Mouse (Mus musculus): Measurements from ENCODE around the gene Abi1. TPM values are rescaled to one million over a fixed set of nuclear protein-coding genes. Genes with fewer than 3 reads are reported as not detected.

The Abi1 gene
- 100 to 1,000 TPM; 221 to 234 TPM for total RNA-seq (2021)
- long read RNA-seq, experiment 1, transcript Abi1-205 (11 exons, 3,067 nt) = minor isoform, 16 of 106 reads
- long read RNA-seq, experiment 1, transcript Abi1-207 (2 exons, 875 nt) = minor isoform, 5 of 106 reads
- long read RNA-seq, experiment 1, transcript Abi1-201 (10 exons, 3,027 nt) = minor isoform, 29 of 106 reads
- long read RNA-seq, experiment 1, transcript Abi1-203 (10 exons, 2,411 nt) = major isoform, 31 of 106 reads
- long read RNA-seq, experiment 1, partial matches to known transcripts = 6 of 106 reads
- long read RNA-seq, experiment 1, other reads (novel, unspliced or antisense) = 13 of 106 reads
- long read RNA-seq, experiment 2, transcript Abi1-201 (10 exons, 3,027 nt) = major isoform, 51 of 172 reads
- long read RNA-seq, experiment 2, transcript Abi1-203 (10 exons, 2,411 nt) = minor isoform, 49 of 172 reads
- long read RNA-seq, experiment 2, transcript Abi1-205 (11 exons, 3,067 nt) = minor isoform, 16 of 172 reads
- long read RNA-seq, experiment 2, transcript Abi1-202 (11 exons, 3,023 nt) = minor isoform, 15 of 172 reads
- long read RNA-seq, experiment 2, partial matches to known transcripts = 12 of 172 reads
- long read RNA-seq, experiment 2, other reads (novel, unspliced or antisense) = 23 of 172 reads

DNA sequence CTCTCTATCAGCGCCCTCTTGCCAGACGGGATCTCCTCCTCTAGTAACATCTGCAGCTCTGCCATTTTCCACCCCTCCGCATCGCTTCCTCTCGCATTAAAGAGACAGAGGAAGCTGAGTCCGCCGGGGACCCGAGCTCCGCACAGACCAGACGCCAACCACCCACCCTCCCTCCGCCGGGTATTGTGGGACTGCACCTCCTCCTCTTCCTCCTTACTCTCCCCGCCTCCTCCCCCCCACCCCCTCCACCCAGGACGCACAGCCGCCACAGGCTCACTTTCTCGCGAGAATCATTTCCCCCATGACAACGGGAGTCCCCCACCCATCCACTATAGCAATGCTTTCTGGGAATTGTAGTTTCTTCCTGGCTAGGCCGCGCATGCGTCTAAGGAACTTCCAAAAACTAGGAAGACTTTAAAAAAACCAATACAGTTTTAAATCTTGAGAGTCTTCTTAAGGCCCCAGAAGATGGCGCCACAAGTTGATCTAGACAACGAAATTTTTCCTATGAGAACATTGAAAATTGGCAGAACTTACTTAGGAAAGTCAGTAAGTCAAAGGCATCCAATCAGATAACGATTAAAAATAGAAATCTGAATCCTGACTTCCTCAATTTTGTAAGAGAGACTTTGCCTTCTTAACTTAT lies at the start of gene Abi1:
Gene Abi1, minus strand, starts transcription at position 241 of the 646 bp plus-strand sequence.
- Histone ChIP-seq H3K4me3 (peak within 1 kb of the TSS; percentile 100), H3K27ac (peak within 1 kb of the TSS; percentile 98)
- peak; percentile 92 to 96 for DNase-seq (ENCODE audit: low spot score in 2 of 2)
- TF ChIP-seq CTCF (conservative IDR thresholded peaks at IDR 0.05) = peak; percentile 75

DNA sequence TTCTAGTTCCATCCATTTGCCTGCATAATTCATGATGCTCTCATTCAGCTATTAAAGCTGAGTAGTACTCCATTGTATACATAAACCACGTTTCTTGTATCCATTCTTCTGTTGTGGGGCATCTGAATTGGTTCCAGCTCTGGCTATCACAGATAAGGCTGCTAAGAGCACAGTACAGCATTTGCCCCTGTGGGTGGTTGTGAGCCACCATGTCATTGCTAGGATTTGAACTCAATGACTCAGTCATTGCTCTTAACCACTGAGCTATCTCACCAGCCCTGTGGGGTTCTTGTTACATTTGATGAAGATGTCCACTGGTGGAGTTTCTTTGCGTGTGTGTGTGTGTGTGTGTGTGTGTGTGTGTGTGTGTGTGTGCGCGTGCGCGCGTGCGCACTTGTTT lies 44.5 kb upstream of the Abi1 start:
- TF ChIP-seq CTCF (conservative IDR thresholded peaks at IDR 0.05) = no peak
- Histone ChIP-seq H3K4me3 (no peak overlapping the region), H3K27ac (no peak overlapping the region)
- no peak for DNase-seq (ENCODE audit: low spot score in 2 of 2)

DNA sequence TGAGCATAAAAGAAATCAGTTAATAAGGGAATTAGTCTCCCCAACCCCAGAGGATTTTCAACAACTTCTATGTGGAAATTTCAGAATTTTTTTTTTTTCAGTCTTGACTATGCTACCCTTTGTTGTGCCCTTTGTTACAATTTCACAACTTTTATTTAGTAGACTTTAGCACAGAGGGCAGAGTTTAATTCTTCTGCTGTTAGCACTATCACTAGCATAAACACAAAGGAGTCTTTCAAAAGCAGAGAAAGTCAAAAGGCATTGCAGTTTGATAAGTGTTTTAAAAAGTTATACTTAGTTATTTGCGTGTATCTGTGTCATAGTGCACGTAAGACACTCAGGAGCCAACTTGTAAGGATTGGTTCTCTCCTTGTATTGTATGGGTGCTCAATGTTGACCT lies 38.5 kb upstream of the Abi1 start:
- no peak for TF ChIP-seq CTCF (conservative IDR thresholded peaks at IDR 0.05)
- DNase-seq (ENCODE audit: low spot score in 2 of 2) = no peak
- Histone ChIP-seq H3K27ac (no peak overlapping the region), H3K4me3 (no peak overlapping the region)

GRCm38 (mm10) chr2:23077693-23078092 lies 37.7 kb upstream of the Abi1 start:
- H3K27ac ChIP-seq = no peak overlapping the region
- H3K4me3 ChIP-seq = no peak overlapping the region
- DNase-seq (ENCODE audit: low spot score in 2 of 2) = no peak
- no peak for TF ChIP-seq CTCF (conservative IDR thresholded peaks at IDR 0.05)

DNA sequence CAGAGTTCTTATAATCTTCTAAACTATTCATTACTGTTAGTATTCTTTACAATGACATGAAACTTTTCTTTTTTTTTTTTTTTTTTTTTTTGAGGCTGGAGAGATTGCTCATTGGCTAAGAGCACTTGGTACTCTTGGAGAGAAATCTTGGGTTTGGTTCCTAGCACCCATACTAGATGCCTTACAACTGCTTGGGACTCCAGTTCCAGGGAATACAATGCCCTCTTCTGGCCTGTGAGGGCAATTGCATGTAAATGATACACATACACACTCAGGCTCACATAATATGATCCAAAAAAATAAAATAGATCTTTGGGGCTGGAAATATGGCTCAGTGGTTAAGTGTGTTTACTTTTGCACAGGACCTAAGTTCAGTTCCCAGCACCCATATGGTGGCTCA lies 36.7 kb upstream of the Abi1 start:
- DNase-seq (ENCODE audit: low spot score in 2 of 2) = no peak
- Histone ChIP-seq H3K4me3 (no peak overlapping the region), H3K27ac (no peak overlapping the region)
- TF ChIP-seq CTCF (conservative IDR thresholded peaks at IDR 0.05) = peak; percentile 37

DNA sequence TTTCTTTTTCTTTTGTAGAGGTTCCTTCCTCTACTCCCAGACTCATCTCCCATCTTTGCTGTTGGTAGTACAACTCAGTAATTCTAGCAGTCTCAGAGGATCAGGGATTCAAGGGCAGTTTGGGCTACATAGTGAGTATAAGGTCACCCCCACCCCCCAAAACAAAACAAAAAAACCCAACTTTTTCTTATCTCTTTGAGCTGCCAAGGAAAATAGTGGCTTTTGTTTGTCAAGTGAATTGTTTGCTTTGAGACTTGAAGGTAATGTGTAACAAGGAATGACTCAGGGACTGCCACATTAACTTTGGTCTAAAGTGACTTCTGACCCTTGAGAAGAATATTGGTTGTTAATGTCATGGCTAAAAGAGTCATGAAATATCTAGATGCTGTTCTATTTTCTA lies 35.8 kb upstream of the Abi1 start:
- Histone ChIP-seq H3K4me3 (no peak overlapping the region), H3K27ac (no peak overlapping the region)
- TF ChIP-seq CTCF (conservative IDR thresholded peaks at IDR 0.05) = no peak
- no peak for DNase-seq (ENCODE audit: low spot score in 2 of 2)

DNA sequence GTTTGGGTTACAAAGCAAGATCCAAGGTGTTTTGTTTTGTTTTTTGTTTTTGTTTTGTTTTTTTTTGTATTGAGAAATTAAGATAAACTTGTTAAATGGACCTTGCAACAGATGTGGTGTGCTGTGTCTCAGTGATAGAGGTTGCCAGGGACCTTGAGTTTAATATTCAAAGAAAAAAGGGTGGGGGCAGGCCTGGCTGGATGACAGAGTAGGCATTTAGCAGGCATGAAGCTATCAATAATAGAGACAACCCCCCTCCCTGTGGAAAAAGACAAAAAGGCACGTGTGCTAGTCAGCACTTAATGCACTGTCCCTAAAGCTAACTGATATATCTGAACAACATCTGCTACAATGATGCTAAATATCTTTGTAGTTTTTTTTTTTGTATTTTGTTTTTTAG lies 31.4 kb upstream of the Abi1 start:
- no peak overlapping the region for H3K27ac ChIP-seq
- no peak for TF ChIP-seq CTCF (conservative IDR thresholded peaks at IDR 0.05)
- no peak overlapping the region for H3K4me3 ChIP-seq
- DNase-seq (ENCODE audit: low spot score in 2 of 2) = no peak

- no peak overlapping the region for H3K4me3 ChIP-seq
- DNase-seq (ENCODE audit: low spot score in 2 of 2) = no peak
- no peak for TF ChIP-seq CTCF (conservative IDR thresholded peaks at IDR 0.05)
- no peak overlapping the region for H3K27ac ChIP-seq
Observed at GRCm38 (mm10) chr2:23070491-23070890, 30.4 kb upstream of the Abi1 start.

GRCm38 (mm10) chr2:23068894-23069744 lies 29.1 kb upstream of the Abi1 start:
- DNase-seq (ENCODE audit: low spot score in 2 of 2) = peak; percentile 95 to 96
- TF ChIP-seq CTCF (conservative IDR thresholded peaks at IDR 0.05) = peak; percentile 69
- Histone ChIP-seq H3K4me3 (peak overlapping the region; percentile 74), H3K27ac (peak overlapping the region; percentile 97)

DNA sequence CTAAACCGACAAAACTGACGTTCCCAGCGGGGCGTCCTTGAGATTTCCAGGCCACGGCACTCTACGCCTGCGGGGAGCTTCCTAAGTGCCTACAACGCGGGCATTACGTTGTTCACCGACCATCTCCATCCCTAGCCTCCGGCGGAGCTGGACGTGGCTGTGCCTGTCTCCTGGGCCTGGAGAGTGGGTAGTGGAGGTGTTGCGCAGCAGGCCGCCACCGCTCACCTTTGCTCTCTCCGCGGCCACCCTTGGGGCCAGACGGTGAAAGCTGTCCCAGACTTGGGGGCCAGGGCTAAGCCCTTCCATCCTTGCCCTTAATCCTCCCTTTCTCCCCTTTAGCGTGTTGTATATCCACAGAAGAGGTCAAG lies 28.3 kb upstream of the Abi1 start:
- no peak for DNase-seq (ENCODE audit: low spot score in 2 of 2)
- no peak for TF ChIP-seq CTCF (conservative IDR thresholded peaks at IDR 0.05)
- Histone ChIP-seq H3K27ac (peak overlapping the region; percentile 97), H3K4me3 (peak overlapping the region; percentile 74)

- peak; percentile 95 to 97 for DNase-seq (ENCODE audit: low spot score in 2 of 2)
- 0 out of 2 replicates have a peak, but pooled peaks have one; percentile 21 for TF ChIP-seq CTCF (conservative IDR thresholded peaks at IDR 0.05)
- H3K27ac ChIP-seq = peak within 1 kb of the TSS; percentile 97
- H3K4me3 ChIP-seq = peak within 1 kb of the TSS; percentile 74
Observed at GRCm38 (mm10) chr2:23067552-23068369, 27.7 kb upstream of the Abi1 start, which contains the start of gene Acbd5. Acbd5 (plus strand) TSS chr2:23068167.

DNA sequence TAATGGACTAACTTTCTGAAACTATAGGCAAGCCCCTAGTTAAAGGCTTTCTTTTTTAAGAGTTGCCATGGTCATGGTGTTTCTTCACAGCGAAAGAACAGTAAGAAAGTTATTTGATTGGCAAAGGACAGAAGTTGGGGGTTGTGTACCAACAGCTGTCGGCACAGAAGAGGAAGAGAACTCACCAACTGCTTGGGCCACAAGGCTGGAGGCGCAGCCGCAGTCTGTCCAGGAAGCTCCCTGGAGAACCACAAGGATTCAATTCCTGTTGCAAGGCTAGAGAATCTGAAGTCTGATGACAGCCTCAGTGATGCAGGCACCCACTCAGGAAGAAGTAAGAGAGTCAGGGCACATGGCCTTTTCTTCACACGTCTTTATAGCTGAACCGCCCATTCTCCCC lies 12.5 kb upstream of the Abi1 start:
- no peak overlapping the region for H3K4me3 ChIP-seq
- H3K27ac ChIP-seq = peak overlapping the region; percentile 86
- no peak for TF ChIP-seq CTCF (conservative IDR thresholded peaks at IDR 0.05)
- peak; percentile 42 to 50 for DNase-seq (ENCODE audit: low spot score in 2 of 2)

Data from layer of hippocampus, adult 2 months (tissue).